Mouse (Mus musculus): ENCODE results near the gene Kl.

Gene Kl

GRCm38 (mm10) chr5:150952328-150952668 is at the start of gene Kl:
TSS of gene Kl (plus strand) at chr5:150952607.
- no peak for ATAC-seq (ENCODE audit: insufficient number of reproducible peaks, low FRiP score, low TSS enrichment)

DNA sequence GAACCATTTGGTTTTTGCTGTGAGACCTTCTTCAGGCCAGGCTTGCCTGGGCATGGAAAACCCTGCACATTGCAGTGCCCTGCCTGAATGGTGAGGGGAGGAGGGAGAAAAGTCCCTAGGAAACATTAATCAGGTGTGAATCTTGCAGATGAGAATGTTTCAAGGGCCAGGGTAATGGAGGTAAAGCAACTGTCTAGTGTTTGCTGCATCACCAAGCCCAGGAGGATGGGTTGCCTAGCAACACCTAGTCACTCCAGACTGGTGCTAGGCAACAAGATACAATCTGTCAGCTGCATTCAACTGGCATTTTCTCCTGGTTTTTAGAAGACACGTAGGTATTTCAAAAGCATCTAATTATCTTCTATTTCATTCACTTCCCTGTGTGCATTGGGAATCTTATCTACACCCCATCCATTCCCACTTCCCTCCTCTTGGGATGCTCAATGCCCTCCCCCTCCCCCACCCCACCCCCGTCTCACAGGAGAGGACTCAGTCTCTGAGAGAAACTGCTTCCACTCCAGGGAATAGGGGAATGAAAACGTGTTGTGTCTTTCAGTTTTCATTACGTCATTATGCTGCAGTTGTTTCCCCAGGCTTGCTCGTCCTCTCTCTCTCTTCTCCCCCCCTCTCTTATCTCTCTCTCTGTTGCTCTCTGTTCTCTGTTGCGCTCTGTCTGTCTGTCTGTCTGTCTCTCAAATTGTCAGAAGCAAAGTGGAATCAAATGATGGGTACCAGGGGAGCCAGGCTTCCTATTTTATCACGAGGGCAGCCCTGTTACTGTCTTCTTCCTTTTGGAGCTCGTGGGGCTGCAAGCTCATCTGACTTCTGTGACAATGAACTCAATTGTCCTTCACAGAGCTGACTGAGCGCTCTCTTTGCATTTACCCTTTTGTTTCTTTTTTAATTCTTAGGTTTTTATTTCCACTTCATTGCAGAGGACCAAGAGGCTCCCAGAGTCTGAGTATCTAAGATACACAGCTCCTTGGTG is 46.1 kb upstream of the Kl start:
- 0 out of 2 replicates have a peak, but pooled peaks have one; percentile 49 for ATAC-seq (ENCODE audit: insufficient number of reproducible peaks, low FRiP score, low TSS enrichment)

DNA sequence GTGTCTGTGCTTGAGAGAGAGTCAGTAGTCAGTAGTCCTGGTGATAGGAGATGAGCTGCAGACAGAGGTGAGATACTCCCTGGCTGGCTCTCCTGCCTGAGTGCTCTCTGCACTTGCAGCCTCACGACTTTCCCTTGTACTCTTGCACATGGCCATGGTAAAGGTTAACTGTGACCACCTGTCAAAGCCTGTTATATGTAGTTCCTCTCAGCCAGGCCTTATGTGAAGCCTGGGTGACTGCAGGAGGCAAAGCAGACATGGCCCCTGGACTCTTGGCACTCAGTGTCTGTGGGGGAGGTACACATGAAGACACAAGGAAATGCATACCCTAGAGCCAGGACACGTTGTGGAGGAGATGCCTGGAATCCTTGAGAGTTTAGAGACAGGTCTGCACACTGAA is 40.3 kb upstream of the Kl start:
- ATAC-seq (ENCODE audit: insufficient number of reproducible peaks, low FRiP score, low TSS enrichment) = no peak

DNA sequence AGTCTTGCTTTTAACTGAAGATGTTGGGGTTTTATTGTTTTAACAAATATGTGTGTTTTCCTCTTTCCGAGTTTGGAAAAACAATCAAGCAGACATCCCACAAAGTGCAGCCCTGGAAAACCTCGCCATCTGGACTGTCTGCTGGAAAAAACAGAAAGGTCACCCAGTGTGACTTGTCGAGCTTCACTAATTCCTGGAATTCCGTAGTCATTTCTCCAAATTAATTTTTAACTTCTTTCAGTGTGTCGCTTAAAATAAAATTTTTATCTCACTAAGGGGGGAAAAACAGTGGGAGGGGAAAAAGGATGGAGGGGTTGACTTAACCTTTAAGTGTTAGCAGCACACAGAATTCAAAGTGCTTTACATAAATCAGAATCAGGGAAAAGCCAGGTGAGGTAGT is 39.8 kb upstream of the Kl start:
- no peak for ATAC-seq (ENCODE audit: insufficient number of reproducible peaks, low FRiP score, low TSS enrichment)

GRCm38 (mm10) chr5:150915080-150916055 is 37.0 kb upstream of the Kl start:
- no peak for ATAC-seq (ENCODE audit: insufficient number of reproducible peaks, low FRiP score, low TSS enrichment)

- no peak for ATAC-seq (ENCODE audit: insufficient number of reproducible peaks, low FRiP score, low TSS enrichment)
Measured at GRCm38 (mm10) chr5:150917131-150917858, 35.1 kb upstream of the Kl start.

DNA sequence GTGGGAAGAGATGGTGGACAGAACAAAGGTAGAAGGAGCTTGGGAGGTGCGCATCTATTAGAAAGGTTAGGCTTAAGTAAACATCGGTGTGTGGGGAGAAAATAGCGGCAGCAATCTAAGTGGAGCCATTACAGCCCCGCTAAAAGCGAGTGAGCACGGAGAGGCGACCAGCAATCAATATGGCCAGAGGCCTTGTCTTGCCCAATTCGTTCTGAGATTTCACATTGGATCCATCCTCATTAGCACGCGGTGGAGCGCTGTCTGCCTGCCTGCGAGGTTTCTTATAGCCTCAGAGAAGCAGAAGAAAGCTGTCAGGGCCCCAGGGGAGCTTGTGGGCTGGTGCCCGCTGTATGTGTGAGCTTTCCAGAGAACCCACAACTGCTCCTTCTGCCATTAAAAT is 33.8 kb upstream of the Kl start:
- ATAC-seq (ENCODE audit: insufficient number of reproducible peaks, low FRiP score, low TSS enrichment) = no peak

DNA sequence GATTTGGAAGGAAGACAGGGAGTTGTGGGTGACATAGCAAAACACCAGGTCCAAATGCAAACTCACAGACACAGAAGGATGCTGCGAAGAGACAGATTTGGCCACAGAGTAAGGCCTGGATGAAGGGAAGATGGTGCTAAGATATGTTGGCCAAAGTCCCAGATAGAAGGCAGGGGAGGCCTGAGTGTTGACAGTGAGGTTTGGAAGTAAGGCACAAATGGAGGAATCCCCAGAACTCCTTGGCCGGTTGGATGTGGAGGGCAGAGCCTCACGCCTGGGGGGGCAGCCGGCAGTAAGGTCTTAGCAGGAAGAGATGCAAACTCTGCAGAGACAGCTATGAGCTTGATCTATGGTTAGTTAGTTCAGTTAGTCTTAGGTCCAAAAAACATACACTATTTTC is 33.1 kb upstream of the Kl start:
- no peak for ATAC-seq (ENCODE audit: insufficient number of reproducible peaks, low FRiP score, low TSS enrichment)

GRCm38 (mm10) chr5:150919961-150920360 is 32.4 kb upstream of the Kl start:
- no peak for ATAC-seq (ENCODE audit: insufficient number of reproducible peaks, low FRiP score, low TSS enrichment)

- no peak for ATAC-seq (ENCODE audit: insufficient number of reproducible peaks, low FRiP score, low TSS enrichment)
Measured at GRCm38 (mm10) chr5:150929406-150929805, 23.0 kb upstream of the Kl start.

- ATAC-seq (ENCODE audit: insufficient number of reproducible peaks, low FRiP score, low TSS enrichment) = no peak
Measured at GRCm38 (mm10) chr5:150932596-150932995, 19.8 kb upstream of the Kl start.

DNA sequence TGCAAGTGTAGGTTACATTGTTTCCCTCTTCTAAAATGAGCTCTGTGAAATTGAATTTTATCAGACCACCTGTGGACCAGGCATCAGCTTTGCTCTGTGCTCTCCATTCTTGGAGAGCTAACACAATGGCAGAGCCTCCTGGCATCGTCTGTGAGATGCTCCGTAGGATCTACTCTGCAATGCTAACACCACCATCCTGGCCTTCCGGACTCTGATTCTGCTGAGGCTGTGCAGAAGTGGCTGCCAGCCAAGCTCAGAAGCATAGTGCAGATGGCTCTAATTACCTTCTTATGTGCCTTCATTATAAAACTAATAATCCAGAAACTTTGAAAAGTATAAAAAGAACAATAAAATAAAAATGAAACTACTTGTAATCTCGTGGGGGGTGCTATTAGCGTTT is 16.2 kb upstream of the Kl start:
- peak; percentile 79 for ATAC-seq (ENCODE audit: insufficient number of reproducible peaks, low FRiP score, low TSS enrichment)

DNA sequence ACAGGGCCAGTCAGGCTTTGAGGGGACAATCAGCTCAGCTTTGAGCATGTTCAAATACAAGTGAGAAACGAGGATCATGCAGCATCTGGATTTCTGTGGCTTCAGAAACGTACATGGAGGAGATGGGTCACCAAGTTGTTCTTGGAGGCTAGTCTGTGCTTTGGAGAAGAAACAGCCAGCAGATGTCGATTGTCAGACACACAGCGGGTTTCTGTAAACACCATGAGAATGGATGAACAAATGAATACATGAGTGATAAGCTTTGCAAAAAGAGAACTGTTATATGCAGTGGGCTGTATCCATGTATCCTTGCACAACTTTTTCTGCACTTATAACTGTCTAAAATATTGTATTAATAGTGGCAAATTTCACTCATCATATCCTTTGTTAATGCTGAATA is 15.6 kb upstream of the Kl start:
- ATAC-seq (ENCODE audit: insufficient number of reproducible peaks, low FRiP score, low TSS enrichment) = no peak

- ATAC-seq (ENCODE audit: insufficient number of reproducible peaks, low FRiP score, low TSS enrichment) = no peak
Measured at GRCm38 (mm10) chr5:150937501-150937900, 14.9 kb upstream of the Kl start.

DNA sequence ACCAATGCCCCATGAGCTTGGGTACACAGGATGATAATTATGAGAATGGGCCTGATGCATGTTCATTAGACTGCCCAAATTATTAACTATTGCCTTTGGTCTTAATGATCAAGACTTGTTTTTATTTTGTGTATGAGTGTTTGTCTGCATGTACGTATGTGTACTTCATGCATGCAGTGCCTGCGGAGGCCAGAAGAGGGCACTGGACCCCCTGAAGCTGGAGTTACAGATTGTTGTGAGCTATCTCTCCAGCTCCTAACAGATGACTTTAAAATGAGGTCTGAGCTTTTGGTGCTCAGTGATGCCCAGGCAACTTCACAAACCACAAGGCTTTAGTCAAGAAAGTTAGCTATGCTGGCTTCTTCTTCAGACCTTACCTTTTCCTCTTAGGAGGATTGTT is 6.8 kb upstream of the Kl start:
- no peak for ATAC-seq (ENCODE audit: insufficient number of reproducible peaks, low FRiP score, low TSS enrichment)

- ATAC-seq (ENCODE audit: insufficient number of reproducible peaks, low FRiP score, low TSS enrichment) = no peak
Measured at GRCm38 (mm10) chr5:150949131-150949530, 3.3 kb upstream of the Kl start.

DNA sequence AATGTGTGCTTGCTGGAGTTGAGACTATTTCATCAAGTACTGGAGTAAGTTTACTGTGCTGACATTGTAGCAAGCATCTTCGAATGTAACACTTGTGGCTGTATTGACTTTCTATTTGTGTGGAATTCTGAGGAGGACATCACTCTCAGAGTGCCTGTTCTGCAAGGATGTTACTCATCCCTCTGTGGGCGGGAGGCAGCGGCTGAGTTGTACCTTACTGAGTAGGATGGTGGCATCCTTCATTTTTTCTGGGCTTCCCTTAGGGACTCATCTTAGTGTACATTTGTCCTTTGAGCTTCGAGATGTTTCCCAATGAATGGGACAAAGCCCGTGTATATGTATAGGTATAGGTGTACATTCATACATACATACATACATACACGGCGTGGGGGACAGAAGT is 1.1 kb upstream of the Kl start:
- ATAC-seq (ENCODE audit: insufficient number of reproducible peaks, low FRiP score, low TSS enrichment) = no peak

DNA sequence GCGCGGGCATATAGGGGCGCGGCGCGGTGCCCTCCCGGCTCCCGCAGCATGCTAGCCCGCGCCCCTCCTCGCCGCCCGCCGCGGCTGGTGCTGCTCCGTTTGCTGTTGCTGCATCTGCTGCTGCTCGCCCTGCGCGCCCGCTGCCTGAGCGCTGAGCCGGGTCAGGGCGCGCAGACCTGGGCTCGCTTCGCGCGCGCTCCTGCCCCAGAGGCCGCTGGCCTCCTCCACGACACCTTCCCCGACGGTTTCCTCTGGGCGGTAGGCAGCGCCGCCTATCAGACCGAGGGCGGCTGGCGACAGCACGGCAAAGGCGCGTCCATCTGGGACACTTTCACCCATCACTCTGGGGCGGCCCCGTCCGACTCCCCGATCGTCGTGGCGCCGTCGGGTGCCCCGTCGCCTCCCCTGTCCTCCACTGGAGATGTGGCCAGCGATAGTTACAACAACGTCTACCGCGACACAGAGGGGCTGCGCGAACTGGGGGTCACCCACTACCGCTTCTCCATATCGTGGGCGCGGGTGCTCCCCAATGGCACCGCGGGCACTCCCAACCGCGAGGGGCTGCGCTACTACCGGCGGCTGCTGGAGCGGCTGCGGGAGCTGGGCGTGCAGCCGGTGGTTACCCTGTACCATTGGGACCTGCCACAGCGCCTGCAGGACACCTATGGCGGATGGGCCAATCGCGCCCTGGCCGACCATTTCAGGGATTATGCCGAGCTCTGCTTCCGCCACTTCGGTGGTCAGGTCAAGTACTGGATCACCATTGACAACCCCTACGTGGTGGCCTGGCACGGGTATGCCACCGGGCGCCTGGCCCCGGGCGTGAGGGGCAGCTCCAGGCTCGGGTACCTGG is 488 bp downstream of the Kl start:
- ATAC-seq (ENCODE audit: insufficient number of reproducible peaks, low FRiP score, low TSS enrichment) = no peak

GRCm38 (mm10) chr5:150954791-150955190 is 2.4 kb downstream of the Kl start:
- ATAC-seq (ENCODE audit: insufficient number of reproducible peaks, low FRiP score, low TSS enrichment) = no peak

- no peak for ATAC-seq (ENCODE audit: insufficient number of reproducible peaks, low FRiP score, low TSS enrichment)
Measured at GRCm38 (mm10) chr5:150959861-150960260, 7.5 kb downstream of the Kl start.
